Mouse (Mus musculus): ENCODE data around the gene Kif24.

DNA sequence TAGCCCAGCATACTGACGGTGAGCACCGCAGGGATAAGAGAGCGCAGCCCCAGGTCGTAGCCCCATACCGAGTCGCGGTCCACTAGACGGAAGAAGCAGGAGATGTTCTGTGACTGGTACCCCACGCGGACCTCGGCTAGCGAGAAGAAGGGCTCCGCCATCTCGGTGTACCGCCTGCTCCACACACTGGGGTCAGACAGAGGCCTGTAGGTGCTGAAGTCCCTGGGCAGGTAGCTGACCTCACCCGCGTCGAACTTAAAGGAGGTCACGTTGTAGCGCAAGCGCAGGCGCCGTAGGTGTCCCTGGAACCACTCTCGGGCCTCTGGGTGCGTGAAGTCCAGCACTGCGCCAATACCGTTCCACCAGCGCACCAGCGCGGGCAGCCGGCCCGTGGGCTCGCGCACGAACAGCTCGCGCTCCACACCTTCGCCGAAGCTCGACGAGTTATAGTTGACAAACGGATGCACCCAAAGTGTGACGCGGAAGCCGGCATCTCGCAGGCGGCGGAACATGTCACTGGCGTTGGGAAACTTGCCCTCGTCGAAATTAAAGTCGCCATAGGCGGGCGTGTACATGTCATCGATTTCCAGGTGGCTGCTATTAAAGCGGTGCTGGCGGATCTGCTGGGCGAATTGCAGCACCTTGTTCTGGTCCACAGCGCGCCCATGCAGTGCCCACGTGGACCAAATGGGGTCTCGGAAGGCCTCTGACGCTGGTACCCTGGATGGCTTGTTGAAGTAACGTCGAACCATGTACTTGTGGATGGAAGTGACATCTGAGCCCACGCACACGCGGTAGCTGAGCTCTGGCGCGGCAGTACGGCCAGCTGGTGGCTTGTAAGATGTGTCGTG, 33.5 kb upstream of the Kif24 start:
- TF ChIP-seq CTCF (IDR thresholded peaks at IDR 0.05; ENCODE audit: low read depth, low read length) (no peak), POLR2A (IDR thresholded peaks at IDR 0.05; ENCODE audit: extremely low read depth, insufficient read depth, low read length) (no peak)

Data from liver, adult 2 months (tissue).